ENCODE assay signal across 8 mouse cellular contexts in genomic region chr15:103168801-103169611, GRCm38 (mm10). TPM values are rescaled to one million over a fixed set of nuclear protein-coding genes. Genes with fewer than 3 reads are reported as not detected.
DNase-seq lines count a peak whose midpoint lies in the region; ATAC-seq and TF ChIP-seq lines count a peak whose summit lies in the region.

No protein-coding gene starts in this region.

- peak; percentile 39 for DNase-seq in gastrocnemius, postnatal 10 days
- no peak for DNase-seq in gastrocnemius, postnatal 25 days
- DNase-seq in forebrain, postnatal 0 days, result no peak
- DNase-seq in limb, embryonic 14.5 days (ENCODE audit: low spot score), result peak; percentile 59
- peak; percentile 74 for DNase-seq in midbrain, embryonic 14.5 days
- DNase-seq in layer of hippocampus, adult 9-10 months (ENCODE audit: low spot score), result no peak
- no peak for DNase-seq in layer of hippocampus, postnatal 10 days (ENCODE audit: low spot score in 2 of 2)

- TF ChIP-seq CTCF in forebrain, postnatal 0 days (IDR thresholded peaks at IDR 0.05; ENCODE audit: low read depth), result no peak

- H3K4me2 ChIP-seq in forebrain, postnatal 0 days (ENCODE audit: low read depth), result peak overlapping the region; percentile 94
- peak overlapping the region; percentile 82 for H3K4me2 ChIP-seq in limb, embryonic 14.5 days (replicated peaks; ENCODE audit: low read depth, low read length, severe bottlenecking)
- H3K4me2 ChIP-seq in midbrain, embryonic 14.5 days (ENCODE audit: low read length), result peak overlapping the region; percentile 91

- H3K36me3 ChIP-seq in forebrain, postnatal 0 days (ENCODE audit: insufficient read depth), result no peaks in the 10 kb centered on the region
- H3K36me3 ChIP-seq in limb, embryonic 14.5 days (ENCODE audit: control insufficient read depth, insufficient read depth, low read length), result no peaks in the 10 kb centered on the region
- H3K36me3 ChIP-seq in midbrain, embryonic 14.5 days (ENCODE audit: control insufficient read depth, insufficient read depth, low read length), result no peaks in the 10 kb centered on the region

- H3K27me3 ChIP-seq in forebrain, postnatal 0 days (ENCODE audit: insufficient read depth, low read length), result peaks cover 70% of the 10 kb centered on the region
- H3K27me3 ChIP-seq in limb, embryonic 14.5 days (ENCODE audit: control insufficient read depth, insufficient read depth, low read length), result peaks cover 85% of the 10 kb centered on the region
- peaks cover 77% of the 10 kb centered on the region for H3K27me3 ChIP-seq in midbrain, embryonic 14.5 days (ENCODE audit: control insufficient read depth, insufficient read depth, low read length)

- 1% methylated on average over 63 of the region's 63 CpGs for WGBS in forebrain, postnatal 0 days
- under 1% methylated on average over 61 of the region's 63 CpGs for WGBS in limb, embryonic 14.5 days
- under 1% methylated on average over 63 of the region's 63 CpGs for WGBS in midbrain, embryonic 14.5 days

- peak; percentile 80 for ATAC-seq in activated CD4-positive, CD25-positive, alpha-beta regulatory T cell, adult 4 months
- ATAC-seq in forebrain, postnatal 0 days, result peak; percentile 8; the same call in 1 of the 2 replicates
- peak; percentile 27; the same call in 1 of the 2 replicates for ATAC-seq in limb, embryonic 14.5 days (ENCODE audit: low FRiP score, low read depth)
- ATAC-seq in midbrain, embryonic 14.5 days (ENCODE audit: low FRiP score, low TSS enrichment), result peak; percentile 18; the same call in 1 of the 2 replicates

- H3K4me3 ChIP-seq in forebrain, postnatal 0 days (ENCODE audit: low read depth, low read length), result peak overlapping the region; percentile 41
- peak overlapping the region; percentile 40 for H3K4me3 ChIP-seq in limb, embryonic 14.5 days (replicated peaks; ENCODE audit: low read length)
- H3K4me3 ChIP-seq in midbrain, embryonic 14.5 days (replicated peaks; ENCODE audit: low read depth, low read length), result peak overlapping the region; percentile 45

- no peak overlapping the region for H3K27ac ChIP-seq in forebrain, postnatal 0 days (ENCODE audit: low read depth, low read length)
- H3K27ac ChIP-seq in limb, embryonic 14.5 days (replicated peaks; ENCODE audit: low read depth, low read length), result no peak overlapping the region
- H3K27ac ChIP-seq in midbrain, embryonic 14.5 days (replicated peaks; ENCODE audit: low read depth, low read length), result peak overlapping the region; percentile 50

- H3K9ac ChIP-seq in forebrain, postnatal 0 days, result peak overlapping the region; percentile 49
- H3K9ac ChIP-seq in limb, embryonic 14.5 days (ENCODE audit: low read depth, low read length, severe bottlenecking), result peak overlapping the region; percentile 44; the same call in 1 of the 2 replicates
- peak overlapping the region; percentile 64 for H3K9ac ChIP-seq in midbrain, embryonic 14.5 days (replicated peaks; ENCODE audit: low read length)

- H3K4me1 ChIP-seq in forebrain, postnatal 0 days (ENCODE audit: insufficient read depth), result peaks cover 6% of the 10 kb centered on the region
- H3K4me1 ChIP-seq in limb, embryonic 14.5 days (ENCODE audit: control insufficient read depth, insufficient read depth, low read length), result peaks cover 12% of the 10 kb centered on the region
- peaks cover 11% of the 10 kb centered on the region for H3K4me1 ChIP-seq in midbrain, embryonic 14.5 days (ENCODE audit: control insufficient read depth, insufficient read depth, low read length)

- TF ChIP-seq POLR2A in limb, embryonic 14.5 days (IDR thresholded peaks at IDR 0.05; ENCODE audit: borderline replicate concordance, extremely low read depth, insufficient read depth, insufficient read length), result no peak

- H3K9me3 ChIP-seq in forebrain, postnatal 0 days (ENCODE audit: low read length), result no peaks in the 10 kb centered on the region
- H3K9me3 ChIP-seq in limb, embryonic 14.5 days (ENCODE audit: control insufficient read depth, low read length), result no peaks in the 10 kb centered on the region
- H3K9me3 ChIP-seq in midbrain, embryonic 14.5 days (ENCODE audit: control insufficient read depth, low read length), result no peaks in the 10 kb centered on the region

RNA-seq across cellular contexts. Expression of gene Smug1, which starts 2.1 kb away (rescaled TPM):
- 10 to 100 TPM; 10.5 to 12.2 TPM for total RNA-seq in gastrocnemius, postnatal 10 days (2021)
- 10 to 100 TPM in 1 of 2 experiments, 1 to 10 TPM in 1; 9.4 to 11.7 TPM for total RNA-seq in gastrocnemius, postnatal 25 days (2021)
- polyA plus RNA-seq in activated CD4-positive, CD25-positive, alpha-beta regulatory T cell, adult 4 months (2017; shearing (Covaris generic)), result 1 to 10 TPM; 4.0 to 5.8 TPM
- total RNA-seq in forebrain, postnatal 0 days (2014; rRNA removed), result 34.0 and 34.4 TPM in 2 replicates
- polyA plus RNA-seq in forebrain, postnatal 0 days (2015; fragmentation: Nextera tagmentation; extraction: Ambion mirVana), result 14.6 and 18.5 TPM in 2 replicates
- polyA plus RNA-seq in limb, embryonic 14.5 days (2012; rRNA removed), result 18.6 and 22.4 TPM in 2 replicates
- 18.2 and 18.9 TPM in 2 replicates for polyA plus RNA-seq in limb, embryonic 14.5 days (2014; fragmentation: Nextera tagmentation; extraction: Ambion mirVana)
- 22.7 and 25.0 TPM in 2 replicates for polyA plus RNA-seq in midbrain, embryonic 14.5 days (2014; fragmentation: Nextera tagmentation; extraction: Ambion mirVana)
- 10 to 100 TPM; 15.1 to 17.4 TPM for total RNA-seq in layer of hippocampus, postnatal 10 days (2021)

Comparison
In these comparisons a context has a peak if more than half of its experiments do, and no peak if none do; other contexts are left out.
1. DNase-seq: peak in gastrocnemius, postnatal 10 days (single experiment), limb, embryonic 14.5 days (single experiment) and midbrain, embryonic 14.5 days (single experiment); none in gastrocnemius, postnatal 25 days (single experiment), forebrain, postnatal 0 days (single experiment), layer of hippocampus, adult 9-10 months (single experiment) and layer of hippocampus, postnatal 10 days (0 of 2).
2. ATAC-seq: peak in every context shown above with its lines; median percentile 80 in activated CD4-positive, CD25-positive, alpha-beta regulatory T cell, adult 4 months; 27 in limb, embryonic 14.5 days; 18 in midbrain, embryonic 14.5 days; 8 in forebrain, postnatal 0 days.
3. Peak in every context shown above with its lines, with median percentiles within 50 percentile points of each other: H3K4me2 ChIP-seq, H3K4me3 ChIP-seq and H3K9ac ChIP-seq.